Mouse (Mus musculus) testis, postnatal 10 days (tissue): ENCODE measurements around the gene Zkscan5.
"Not testable (repeated sequence)": the region's sequence is repeated elsewhere in the genome, so short reads cannot be mapped to it uniquely, and the experiment has no call there.

Experiments used
- DNase-seq: peaks from one replicate; pipeline ENCODE4 v3.0.0; 2021; ENCODE audit warnings: low spot score

Zkscan5 gene

GRCm38 (mm10) chr5:145203936-145204691, at the start of gene Zkscan5:
TSS of gene Zkscan5 (plus strand) at chr5:145204562.
- peak; percentile 98 for DNase-seq

GRCm38 (mm10) chr5:145161361-145161760, 43.0 kb upstream of the Zkscan5 start:
- DNase-seq, result no peak

GRCm38 (mm10) chr5:145164710-145165109, 39.7 kb upstream of the Zkscan5 start:
- no peak for DNase-seq

- no peak for DNase-seq
Observed at GRCm38 (mm10) chr5:145165184-145165583, 39.2 kb upstream of the Zkscan5 start.

- peak; percentile 98 for DNase-seq
Observed at GRCm38 (mm10) chr5:145166536-145167305, 37.6 kb upstream of the Zkscan5 start, which contains the start of the genes Ptcd1 and Cpsf4. TSS of gene Ptcd1 (minus strand) at chr5:145167108. TSS of gene Cpsf4 (plus strand) at chr5:145167213.

GRCm38 (mm10) chr5:145167306-145167661, 37.1 kb upstream of the Zkscan5 start:
- no peak for DNase-seq

- DNase-seq, result no peak
Observed at GRCm38 (mm10) chr5:145178461-145178980, 25.8 kb upstream of the Zkscan5 start.

- no peak for DNase-seq
Observed at GRCm38 (mm10) chr5:145185244-145185643, 19.1 kb upstream of the Zkscan5 start.

- no peak for DNase-seq
Observed at GRCm38 (mm10) chr5:145189416-145189815, 14.9 kb upstream of the Zkscan5 start.

GRCm38 (mm10) chr5:145190373-145190772, 14.0 kb upstream of the Zkscan5 start:
- no peak for DNase-seq

- DNase-seq, result peak; percentile 95
Observed at GRCm38 (mm10) chr5:145190875-145191798, 13.2 kb upstream of the Zkscan5 start.

- no peak for DNase-seq
Observed at GRCm38 (mm10) chr5:145191962-145192361, 12.4 kb upstream of the Zkscan5 start, which contains the start of gene Atp5j2. TSS of gene Atp5j2 (minus strand) at chr5:145192062.

- DNase-seq, result no peak
Observed at GRCm38 (mm10) chr5:145200387-145200786, 4.0 kb upstream of the Zkscan5 start.

GRCm38 (mm10) chr5:145201321-145201991, 2.9 kb upstream of the Zkscan5 start, which contains the start of gene Zkscan14:
TSS of gene Zkscan14 (minus strand) at chr5:145201868.
- peak; percentile 73 for DNase-seq

GRCm38 (mm10) chr5:145202446-145202845, 1.9 kb upstream of the Zkscan5 start:
- no peak for DNase-seq

GRCm38 (mm10) chr5:145205041-145205440, 679 bp downstream of the Zkscan5 start:
- no peak for DNase-seq

- no peak for DNase-seq
Observed at GRCm38 (mm10) chr5:145207385-145207784, 3.0 kb downstream of the Zkscan5 start.

GRCm38 (mm10) chr5:145207954-145208353, 3.6 kb downstream of the Zkscan5 start:
- no peak for DNase-seq

GRCm38 (mm10) chr5:145208391-145208790, 4.0 kb downstream of the Zkscan5 start:
- DNase-seq, result not testable (repeated sequence)

- no peak for DNase-seq
Observed at GRCm38 (mm10) chr5:145211340-145211739, 7.0 kb downstream of the Zkscan5 start.

- no peak for DNase-seq
Observed at GRCm38 (mm10) chr5:145212216-145212615, 7.9 kb downstream of the Zkscan5 start.
